Mouse (Mus musculus) kidney, adult 9 months (tissue): ENCODE data around the gene Cd248.

Experiments
- DNase-seq: peaks from one replicate; pipeline ENCODE4 v3.0.0; 2022

Gene Cd248

DNA sequence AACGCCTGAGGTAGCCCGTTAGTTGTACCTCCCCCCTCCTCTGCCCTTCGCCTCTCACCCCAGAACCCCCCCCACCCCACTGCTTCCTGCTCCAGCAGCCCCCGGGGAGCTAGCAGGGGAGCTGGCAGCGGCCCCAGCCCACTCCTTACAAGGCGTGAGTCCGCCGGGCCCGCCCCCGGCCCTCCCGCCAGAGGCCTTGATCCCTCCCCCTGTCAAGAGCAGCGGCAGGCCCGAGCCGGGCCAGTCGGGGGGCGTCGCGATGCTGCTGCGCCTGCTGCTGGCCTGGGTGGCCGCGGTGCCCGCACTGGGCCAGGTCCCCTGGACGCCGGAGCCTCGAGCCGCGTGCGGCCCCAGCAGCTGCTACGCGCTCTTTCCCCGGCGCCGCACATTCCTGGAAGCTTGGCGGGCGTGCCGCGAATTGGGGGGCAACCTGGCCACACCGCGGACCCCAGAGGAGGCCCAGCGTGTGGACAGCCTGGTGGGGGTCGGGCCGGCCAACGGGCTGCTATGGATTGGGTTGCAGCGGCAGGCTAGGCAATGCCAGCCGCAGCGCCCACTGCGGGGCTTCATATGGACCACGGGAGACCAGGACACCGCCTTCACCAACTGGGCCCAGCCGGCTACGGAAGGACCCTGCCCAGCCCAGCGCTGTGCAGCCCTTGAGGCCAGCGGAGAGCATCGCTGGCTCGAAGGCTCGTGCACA, at the start of gene Cd248:
TSS of gene Cd248 (plus strand) at position 212 of the 703 bp plus-strand sequence.
- peak; percentile 40 for DNase-seq

DNA sequence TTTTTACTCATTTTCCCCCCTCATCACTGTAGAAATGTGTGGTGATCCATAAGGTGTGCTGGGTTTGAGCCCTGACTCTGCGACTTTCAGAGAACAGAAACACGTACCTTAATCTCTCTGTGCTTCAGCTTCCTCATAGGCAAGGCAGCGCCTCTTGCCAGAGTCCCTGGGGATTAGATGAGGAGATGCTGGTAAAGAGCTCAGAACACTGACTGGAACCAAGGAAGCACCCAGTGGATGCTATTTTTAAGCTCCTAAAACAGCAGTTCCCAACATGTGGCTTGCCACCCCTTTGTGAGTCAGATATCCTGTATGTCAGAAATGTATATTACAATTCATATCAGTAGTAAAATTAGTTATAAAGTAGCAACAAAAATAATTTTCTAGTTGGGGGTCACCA, 49.7 kb upstream of the Cd248 start:
- DNase-seq: no peak

DNA sequence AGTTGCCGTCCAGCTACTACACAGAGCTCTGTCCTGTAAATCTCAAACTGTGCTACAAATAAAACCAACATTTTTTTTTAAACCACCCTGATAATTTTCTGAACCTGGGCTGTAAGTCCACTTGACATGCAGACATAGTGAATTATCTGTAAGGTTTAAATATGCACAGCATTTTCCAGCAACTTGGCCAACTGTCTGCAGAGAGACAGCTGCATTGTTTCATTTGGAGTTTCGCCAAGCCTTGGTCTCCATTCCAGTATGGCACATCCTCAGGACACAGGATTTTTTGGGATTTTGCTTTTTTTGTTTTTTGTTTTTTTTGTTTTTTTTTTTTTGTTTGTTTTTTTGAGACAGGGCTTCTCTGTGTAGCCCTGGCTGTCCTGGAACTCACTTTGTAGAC, 46.5 kb upstream of the Cd248 start:
- no peak for DNase-seq

DNA sequence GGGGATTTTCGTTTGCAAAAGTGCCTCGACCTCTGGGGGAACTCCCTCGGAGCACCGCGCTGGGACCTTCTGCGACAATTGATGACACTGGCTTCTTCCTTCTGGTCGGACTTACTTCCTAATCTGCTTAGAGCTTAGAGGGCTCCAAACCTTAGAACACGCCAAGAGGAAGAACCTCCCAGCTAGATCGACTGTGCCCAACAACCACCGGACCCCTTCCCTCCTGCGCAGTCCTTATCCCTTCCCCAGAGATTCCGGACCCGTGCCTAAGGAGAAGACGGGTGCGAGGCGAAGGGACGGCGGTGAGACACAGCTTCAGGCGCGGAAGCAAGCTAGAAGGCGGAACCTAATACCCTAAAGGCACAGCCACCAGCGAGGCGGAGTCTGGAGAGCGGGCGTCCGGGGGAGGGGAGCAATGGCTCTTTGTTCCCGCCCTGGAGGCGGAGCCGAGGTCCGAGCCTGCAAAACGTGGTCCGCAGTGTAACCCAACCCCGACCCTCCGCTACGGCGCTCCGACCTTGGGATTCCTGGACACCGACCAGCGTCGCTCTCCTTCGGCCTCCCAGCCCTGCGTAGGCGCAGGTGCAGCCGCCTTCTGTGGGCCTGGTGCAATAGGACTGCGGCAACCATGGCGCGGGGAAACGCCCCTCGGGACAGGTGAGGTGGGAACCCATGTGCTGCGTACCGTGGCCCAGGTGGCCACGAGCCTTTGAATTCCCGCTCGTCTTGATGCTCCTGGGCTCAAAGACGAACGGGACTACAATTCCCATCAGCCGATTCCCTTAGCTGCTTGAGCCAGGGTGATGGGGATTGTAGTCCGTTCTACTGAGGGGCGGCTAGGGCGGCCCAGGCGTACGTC, 44.0 kb upstream of the Cd248 start, which contains the start of gene Slc29a2:
TSS of gene Slc29a2 (plus strand) at position 240 of the 859 bp plus-strand sequence.
- peak; percentile 95 for DNase-seq

DNA sequence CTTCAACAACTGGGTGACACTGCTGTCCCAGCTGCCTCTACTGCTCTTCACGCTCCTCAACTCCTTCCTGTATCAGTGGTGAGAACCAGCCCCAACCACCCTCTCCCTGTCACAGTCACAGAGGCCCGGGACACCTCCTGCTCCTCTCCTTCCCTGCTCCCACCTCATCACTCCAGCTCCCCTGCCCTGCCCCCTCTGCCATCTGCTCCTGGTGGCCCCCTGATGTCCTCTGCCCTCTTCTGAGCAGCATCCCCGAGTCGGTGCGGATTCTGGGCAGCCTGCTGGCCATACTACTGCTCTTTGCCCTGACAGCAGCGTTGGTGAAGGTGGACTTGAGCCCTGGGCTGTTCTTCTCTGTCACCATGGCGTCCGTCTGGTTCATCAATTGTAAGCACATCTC, 41.8 kb upstream of the Cd248 start:
- no peak for DNase-seq

DNA sequence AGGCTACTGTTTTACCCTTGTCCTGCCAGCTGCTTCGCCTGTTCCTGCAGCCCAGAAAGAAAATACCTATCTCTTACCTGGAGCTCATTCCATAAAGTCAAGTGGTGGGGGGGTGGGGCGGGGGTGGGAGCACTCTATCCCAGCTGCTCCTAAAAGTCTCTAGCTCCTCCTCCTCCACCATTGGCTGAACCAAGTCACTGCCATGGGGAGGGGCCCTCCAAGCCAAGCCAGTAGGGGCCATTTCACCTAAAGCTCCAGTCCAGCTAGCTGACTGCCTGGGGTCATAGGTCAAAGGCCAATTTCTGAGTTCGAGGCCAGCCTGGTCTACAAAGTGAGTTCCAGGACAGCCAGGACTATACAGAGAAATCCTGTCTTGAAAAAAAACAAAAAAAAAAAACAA, 35.2 kb upstream of the Cd248 start:
- DNase-seq: no peak

DNA sequence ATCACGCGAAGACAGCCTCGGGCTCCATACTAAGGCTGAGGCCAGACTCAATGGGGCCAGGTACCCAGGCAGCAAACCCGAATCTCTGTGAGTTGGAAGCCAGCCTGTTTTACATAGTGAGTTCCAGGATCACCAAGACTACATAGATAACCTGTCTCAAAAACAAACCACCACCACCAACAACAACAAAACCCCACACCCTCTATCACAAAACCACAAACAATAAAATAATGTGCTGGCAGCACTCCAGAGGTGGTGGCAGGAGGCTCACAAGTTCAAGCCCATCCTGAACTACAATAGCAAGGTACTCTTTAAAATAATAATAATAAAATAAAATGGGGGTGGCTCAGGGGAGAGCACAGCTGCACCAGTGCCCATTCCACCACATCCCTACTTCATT, 31.3 kb upstream of the Cd248 start:
- DNase-seq: no peak

DNA sequence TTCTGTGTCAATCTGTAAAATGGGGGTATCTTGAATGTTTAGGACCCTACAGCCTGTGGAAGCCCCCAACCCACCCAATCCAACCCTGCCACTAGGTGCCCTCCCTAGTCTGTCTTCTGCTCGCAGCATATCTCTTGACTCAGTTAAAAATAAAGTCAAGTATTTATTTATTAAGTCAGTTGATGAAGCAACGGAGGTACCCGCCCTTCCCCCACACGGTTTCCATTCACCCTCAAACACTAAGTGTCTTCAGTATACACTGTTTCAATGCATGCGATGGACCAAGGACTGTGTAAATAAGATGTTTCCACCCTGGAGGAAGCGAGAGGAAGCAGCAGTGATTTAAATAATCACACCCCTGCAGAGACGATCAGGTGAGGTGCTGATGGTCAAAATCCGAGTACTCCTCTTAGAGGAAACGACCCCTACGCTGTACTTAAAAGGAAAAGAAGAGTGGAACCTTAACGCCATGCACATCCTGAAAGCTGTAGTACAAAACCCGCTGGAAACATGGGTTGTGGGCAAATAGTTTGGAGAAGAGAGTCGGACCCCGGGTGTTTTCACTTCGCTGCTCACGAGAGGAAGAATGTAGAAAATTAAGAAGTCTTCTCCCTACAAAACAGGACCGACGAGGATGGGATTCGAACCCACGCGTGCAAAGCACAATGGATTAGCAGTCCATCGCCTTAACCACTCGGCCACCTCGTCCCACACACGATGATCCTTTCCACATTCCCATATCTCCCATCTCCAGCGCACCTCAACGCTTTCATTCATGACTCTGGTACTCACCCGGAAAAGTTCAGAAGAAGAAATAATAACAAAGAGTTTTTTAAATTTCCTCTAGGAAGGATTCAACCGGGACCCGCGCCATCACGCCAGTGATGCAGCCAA, 30.0 kb upstream of the Cd248 start:
- DNase-seq: peak; percentile 81

DNA sequence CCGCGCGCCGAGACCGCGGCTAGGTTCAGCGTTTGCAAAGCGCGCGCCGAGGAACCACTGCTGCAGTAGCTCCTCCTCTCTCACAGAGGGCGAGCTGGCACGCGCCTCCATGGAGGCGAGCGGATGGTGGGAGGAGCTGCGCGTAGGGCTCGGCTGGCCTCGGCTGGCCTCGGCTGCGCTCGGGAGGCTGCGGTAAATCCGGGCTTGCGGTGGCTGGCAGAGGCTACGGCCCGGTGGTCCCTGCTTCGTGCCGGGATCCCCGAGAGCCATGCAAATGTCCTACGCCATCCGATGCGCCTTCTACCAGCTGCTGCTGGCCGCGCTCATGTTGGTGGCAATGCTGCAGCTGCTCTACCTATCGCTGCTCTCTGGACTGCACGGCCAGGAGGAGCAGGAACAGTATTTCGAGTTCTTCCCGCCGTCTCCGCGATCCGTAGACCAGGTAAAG, 29.1 kb upstream of the Cd248 start, which contains the start of the genes B4gat1 and AC124502.3:
TSS of gene B4gat1 (plus strand) at position 118 of the 448 bp plus-strand sequence.
TSS of gene AC124502.3 (plus strand) at position 183 of the 448 bp plus-strand sequence.
- peak; percentile 87 for DNase-seq

DNA sequence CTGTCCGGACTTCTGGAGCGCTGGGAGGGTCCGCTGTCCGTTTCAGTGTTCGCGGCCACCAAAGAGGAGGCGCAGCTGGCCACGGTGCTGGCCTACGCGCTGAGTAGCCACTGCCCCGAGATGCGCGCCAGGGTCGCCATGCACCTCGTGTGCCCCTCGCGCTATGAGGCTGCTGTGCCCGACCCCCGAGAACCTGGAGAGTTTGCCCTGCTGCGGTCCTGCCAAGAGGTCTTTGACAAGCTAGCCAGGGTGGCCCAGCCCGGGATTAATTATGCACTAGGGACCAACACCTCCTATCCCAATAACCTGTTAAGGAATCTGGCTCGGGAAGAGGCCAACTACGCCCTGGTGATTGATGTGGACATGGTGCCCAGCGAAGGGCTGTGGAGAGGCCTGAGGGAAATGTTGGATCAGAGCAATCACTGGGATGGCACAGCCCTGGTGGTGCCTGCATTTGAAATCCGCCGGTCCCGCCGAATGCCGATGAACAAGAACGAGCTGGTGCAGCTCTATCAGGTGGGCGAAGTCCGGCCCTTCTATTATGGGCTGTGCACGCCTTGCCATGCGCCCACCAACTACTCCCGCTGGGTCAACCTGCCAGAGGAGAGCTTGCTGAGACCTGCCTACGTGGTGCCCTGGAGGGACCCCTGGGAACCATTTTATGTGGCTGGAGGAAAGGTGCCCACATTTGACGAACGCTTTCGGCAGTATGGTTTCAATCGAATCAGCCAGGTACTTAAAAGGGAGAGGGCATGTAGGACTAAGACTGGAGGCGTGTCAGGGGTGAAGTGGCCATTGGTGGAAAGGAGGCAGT, 28.4 kb upstream of the Cd248 start:
- DNase-seq: peak; percentile 50

DNA sequence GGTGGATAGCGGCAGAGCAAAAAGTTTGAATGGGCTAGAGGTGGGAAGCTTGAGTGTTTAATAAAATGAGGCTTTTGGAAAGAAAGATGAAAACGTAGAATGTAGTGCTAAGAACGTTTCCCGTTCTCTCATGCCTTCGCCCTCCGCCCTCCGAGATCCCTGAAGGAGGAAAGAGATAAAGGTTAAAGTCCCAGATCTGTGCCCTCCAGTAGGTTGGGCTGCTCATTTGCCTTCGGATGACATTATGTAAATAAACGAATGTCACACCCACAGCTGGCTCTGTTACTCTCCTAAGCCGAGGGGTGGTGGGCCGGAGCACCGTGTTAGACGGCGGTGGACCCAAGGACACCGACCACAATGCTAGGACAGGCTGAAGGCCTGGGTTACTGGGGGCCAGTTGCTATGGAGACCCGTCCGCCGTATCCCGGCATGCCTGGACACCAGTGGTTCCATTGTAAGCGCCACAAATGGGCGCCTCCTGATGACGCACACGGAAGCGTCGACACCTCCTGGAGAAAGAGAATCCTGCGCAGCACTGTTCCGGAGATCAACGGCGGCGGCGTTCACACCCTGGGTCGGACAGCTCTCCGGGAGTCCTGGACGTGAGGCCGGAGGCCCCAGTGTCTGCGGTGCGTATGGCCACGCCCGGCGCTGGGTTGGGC, 26.9 kb upstream of the Cd248 start, which contains the start of gene Brms1:
TSS of gene Brms1 (plus strand) at position 493 of the 662 bp plus-strand sequence.
- DNase-seq: peak; percentile 94

DNA sequence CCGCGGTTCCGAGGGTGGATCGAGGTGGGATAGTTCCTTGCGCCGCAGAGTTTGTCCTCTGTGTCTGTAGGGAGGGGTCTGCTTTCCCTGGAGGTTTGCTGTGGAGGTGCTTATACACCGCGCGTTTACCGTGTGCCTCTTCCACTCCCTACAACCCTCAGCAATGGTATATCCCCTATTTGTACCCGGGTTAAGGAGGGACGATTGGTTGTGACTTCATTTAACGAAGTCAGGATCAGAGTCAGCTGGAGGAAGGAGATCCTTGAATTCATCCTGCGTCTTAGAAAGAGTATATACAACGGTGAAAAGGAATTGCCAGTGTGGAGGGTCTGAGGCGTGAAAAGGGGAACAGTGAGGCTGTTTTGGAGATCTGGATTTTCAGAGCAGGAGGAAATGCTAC, 26.3 kb upstream of the Cd248 start:
- no peak for DNase-seq

DNA sequence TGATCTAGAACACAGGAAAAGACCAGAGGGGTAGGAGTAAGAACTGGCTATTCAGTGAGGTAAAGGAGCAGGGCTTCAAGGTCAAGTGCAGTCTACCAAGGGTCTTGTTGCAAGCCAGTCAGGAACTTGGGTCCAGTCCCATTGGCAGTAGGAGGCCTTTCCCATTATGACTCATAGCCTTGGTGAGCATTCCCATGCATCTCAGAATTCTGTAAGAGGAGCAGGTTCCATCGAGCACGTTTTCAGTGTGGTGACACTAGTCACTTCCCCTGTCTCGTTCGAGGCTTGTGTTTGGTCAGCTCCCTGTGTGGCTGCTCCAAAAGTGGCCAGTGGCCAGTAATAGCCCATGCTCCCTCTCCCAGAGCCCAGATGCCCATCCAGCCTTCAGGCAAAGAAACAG, 22.3 kb upstream of the Cd248 start:
- no peak for DNase-seq

DNA sequence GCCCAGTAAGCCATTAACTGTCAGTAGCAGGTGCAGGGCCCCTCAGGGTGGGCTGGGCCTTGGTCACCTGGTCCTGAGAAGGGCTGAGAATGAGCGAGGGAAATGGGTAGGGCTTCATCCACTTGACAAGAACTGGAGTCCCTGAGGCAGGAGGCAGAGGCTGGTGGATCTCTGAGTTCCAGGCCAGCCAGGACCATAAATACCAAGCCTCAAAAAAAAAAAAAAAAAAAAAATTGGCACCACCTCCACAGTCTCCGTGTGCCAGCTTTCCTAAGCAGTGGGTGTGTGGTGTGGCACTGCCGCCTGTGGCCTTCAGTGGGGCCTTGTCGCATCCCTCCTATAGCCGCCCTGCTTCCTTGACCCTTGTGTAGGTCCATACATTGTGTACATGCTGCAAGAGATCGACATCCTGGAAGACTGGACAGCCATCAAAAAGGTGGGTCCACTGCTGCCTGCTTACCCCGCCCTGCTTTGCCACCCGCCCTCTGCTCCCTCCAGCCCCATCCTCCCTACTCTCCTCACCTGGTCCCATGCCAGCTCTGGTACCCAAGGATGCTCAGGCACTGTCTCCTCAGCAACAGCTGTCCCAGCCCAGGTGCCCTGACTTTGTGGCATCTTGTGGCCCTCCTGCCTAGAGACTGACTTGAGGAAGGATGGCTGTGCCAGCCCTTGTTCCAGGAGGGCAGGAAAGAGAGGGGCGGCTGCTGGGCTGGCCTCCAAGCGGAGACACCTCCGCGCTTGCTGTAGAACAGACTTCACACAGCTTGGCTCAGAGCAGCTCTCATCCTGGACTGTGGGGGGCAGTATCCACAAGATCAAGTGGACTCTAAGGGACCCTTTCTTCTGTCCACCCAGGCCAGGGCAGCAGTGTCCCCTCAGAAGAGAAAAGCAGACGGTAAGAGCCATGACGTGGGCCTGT, 19.5 kb upstream of the Cd248 start:
- DNase-seq: no peak

DNA sequence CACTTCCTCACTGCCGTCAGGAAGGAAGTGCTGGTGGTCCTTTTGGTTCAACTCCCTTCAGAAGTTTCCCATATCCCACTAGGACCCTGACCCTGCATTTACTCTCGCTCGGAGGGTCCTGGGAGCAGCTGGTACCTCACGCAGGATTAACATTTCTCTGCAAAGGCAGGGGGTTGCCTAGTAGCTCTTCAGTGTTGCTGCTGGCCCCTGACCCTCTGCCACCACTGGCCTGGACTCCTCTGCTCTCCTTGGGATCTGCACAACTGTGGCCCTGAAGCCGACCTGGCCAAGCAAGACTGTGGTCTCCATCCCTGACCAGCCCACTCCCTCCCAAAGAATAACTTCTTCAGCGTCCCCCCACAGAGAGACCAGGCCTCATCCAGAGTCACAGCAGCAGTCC, 18.6 kb upstream of the Cd248 start:
- no peak for DNase-seq

DNA sequence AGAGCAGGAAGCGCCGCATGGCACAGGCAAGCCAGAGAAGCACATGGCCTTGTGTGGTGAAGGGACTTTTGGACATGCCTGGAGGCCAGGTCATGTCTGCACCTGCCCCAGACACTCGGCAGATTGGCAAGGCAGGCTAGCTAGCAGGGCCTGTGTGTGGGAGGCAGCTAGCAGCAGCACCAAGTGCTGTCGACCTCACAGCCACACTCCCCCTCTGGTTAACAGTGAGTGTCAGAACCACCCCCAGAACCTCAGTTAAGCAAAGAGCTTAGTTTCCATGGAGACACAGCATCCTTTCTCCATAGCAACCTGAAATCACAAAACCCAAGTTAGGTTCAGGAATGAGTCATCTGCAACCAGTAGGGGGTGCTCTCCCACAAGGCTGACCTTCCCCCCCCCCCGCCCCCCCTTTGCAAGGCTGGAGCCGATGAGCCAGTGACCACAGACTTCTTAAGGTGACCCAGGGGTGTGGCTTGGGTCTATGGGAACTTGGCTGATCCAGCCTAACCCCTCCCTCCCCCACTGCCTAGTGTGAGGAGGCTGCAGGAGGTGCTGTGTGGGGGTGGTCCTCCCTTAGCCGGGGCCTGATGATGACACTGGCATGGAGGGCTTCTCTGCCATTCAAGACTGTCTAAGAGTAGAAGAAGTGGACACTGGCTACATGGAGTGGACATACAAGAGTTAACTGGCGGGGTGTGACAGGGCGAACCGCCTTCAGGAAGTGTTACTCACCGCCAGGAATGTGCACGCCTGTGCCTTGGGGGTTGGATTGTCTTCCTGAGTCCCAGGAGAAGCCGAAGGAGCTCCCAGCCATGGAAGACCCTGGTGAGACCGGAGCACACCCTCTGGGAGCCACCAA, 17.6 kb upstream of the Cd248 start, which contains the start of gene Rin1:
TSS of gene Rin1 (plus strand) at position 435 of the 859 bp plus-strand sequence.
- peak; percentile 61 for DNase-seq

DNA sequence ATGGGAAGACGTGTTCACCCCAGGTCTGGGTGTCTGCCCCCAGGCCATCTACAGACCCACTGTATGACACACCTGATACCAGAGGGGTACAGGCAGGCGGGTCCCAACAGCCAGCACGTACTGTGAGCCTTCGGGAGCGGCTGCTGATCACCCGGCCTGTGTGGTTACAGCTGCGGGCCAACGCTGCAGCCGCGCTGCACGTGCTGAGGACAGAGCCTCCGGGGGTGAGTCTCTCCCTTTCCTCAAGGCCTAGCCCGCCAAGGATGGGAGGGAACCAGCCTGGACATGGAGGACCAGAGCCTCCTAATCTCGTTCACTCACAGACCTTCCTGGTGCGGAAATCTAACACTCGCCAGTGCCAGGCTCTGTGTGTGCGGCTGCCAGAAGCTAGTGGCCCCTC, 16.8 kb upstream of the Cd248 start:
- DNase-seq: no peak

DNA sequence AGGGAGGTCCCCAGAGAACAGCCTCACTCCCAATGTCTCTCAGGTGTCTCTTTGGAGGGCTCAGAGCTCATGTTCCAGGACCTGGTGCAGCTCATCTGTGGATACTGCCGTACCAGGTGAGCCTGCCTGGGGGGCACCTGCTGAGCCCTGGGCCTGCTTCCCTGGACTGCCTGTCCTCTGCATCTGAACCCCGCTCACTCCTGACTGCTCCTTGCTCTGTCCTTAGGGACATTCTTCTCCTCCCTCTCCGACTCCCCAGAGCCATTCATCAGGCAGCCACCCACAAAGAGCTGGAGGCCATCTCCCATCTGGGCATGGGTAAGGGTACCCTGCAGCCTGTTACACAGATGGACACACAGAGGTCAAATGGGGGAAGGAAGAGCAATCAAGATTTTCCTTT, 16.4 kb upstream of the Cd248 start:
- DNase-seq: no peak
